Mouse (Mus musculus): Measurements from ENCODE around the gene Cd300lf.

Cd300lf gene

DNA sequence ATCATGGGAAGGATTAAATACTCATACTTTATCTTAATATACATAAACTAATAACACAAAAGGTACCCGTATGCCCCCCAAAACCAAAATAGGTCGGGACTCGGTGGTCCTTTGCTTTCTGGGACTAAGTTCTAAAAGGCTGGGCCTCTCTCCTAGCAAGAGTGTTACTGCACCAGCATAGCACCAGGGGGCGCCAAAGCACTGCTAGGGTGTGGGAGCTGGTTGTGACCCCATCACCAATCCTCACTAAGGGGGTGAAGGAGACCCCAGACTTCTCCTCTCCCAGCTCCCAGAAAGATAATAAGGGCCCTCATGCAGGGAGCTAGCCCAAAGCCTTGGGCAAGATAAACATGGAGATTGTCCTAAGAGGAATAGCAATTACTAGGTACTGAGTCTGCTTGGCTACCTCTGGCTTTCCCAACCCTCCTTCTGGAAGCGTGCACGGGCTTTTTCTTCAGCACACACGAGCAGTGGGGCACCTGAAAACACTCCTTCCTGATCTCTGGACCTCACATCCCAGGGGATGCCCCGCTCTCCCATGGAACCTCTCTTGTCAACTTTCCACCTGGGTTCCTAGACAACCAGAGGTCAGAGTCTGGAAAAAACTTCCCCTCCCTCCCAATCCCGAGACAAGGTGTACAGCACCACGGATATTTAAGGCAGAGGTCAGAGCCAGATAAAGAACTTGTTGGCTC is 27.2 kb upstream of the Cd300lf start:
- peak in 1 of 2 experiments; percentile 40 for DNase-seq (ENCODE audit: low spot score in 2 of 2)

DNA sequence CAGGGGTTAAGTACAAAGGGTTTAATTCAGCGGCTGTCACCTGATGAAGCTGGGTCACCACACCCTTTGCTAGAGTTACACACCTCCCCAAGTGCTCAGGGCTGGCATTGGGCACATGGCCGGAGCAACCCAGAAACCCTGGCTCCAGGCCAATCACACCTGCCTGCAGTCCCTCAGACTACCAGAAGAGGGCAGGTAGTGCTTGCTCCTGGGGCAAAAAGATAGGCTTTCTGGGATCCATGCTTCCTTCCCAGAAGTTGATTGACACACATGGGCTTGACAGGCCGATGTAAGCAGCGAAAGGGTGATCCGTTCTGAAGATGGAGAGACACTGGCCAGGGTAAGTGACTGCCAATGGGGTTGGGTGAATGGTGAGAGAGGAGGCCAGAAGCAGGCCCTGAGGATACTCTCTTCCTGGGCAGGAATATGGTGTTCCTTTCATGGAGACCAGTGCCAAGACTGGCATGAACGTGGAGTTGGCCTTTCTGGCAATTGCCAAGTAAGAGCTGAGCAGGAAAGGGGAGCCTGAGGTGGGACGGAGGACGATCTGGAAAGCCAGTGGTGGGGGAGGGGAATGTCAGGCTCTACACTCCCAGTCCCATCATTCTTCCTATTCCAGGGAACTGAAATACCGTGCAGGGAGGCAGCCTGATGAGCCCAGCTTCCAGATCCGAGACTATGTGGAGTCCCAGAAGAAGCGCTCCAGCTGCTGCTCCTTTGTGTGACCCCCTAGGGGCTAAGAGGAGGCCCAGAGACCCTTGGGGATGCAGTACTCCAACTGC is 26.4 kb upstream of the Cd300lf start:
- DNase-seq (ENCODE audit: low spot score in 2 of 2): peak; percentile 50 to 64

- no peak for DNase-seq (ENCODE audit: low spot score in 2 of 2)
These were observed 24.3 kb upstream of the Cd300lf start for GRCm38 (mm10) chr11:115157933-115158719.

DNA sequence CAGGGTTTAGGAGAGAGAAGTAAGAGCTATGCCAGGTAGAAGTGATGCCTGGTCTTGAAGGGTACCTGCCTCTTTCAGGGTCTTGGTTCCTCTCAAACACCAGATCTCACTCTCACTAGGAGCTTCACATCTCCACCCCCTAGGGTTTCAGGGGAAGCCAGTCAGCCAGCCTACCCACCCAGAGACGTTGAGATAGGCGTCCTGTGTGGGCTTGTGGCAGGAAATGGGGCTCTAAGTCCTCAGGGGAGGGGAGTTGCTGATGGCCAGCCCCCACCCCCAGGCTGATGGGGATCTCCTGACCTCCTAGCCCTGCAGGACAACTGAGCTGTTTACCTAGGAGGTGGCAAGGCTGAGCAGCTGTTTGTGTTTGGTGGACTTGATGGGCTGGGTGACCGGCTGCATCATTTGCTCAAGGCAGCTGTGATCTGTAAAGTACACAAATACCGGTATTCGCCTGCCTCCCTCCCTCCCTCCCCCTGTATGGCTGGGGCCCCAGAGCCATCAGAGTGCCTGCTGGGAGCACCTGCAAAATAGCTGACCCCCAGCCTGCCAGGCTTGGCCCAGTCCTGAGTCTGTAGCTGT is 21.4 kb upstream of the Cd300lf start:
- no peak for DNase-seq (ENCODE audit: low spot score in 2 of 2)

- peak; percentile 47 to 56 for DNase-seq (ENCODE audit: low spot score in 2 of 2)
These were observed 20.0 kb upstream of the Cd300lf start for GRCm38 (mm10) chr11:115153699-115154292.

DNA sequence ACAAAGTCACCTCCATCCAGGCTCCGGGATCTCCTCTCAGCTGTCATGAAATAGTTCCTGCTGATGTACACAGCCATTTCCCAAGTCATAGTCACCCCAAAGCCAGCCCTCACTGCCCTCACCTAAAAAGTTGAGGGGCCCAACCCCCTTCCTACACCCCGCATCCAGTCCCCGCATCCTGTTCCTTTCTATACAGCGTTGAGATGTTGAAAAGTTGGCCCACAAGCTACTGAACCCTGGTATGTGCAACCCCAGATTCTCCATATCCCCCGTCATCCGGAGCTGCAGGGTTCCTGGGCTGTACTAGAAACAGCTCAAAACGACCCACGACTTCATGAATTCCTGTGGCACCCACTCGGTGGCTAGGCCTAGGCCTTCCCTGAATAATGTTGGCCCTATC is 19.3 kb upstream of the Cd300lf start:
- DNase-seq (ENCODE audit: low spot score in 2 of 2): no peak

GRCm38 (mm10) chr11:115151755-115152429 is 18.1 kb upstream of the Cd300lf start:
- DNase-seq (ENCODE audit: low spot score in 2 of 2): no peak

- no peak for DNase-seq (ENCODE audit: low spot score in 2 of 2)
These were observed 17.0 kb upstream of the Cd300lf start for GRCm38 (mm10) chr11:115150741-115151254.

DNA sequence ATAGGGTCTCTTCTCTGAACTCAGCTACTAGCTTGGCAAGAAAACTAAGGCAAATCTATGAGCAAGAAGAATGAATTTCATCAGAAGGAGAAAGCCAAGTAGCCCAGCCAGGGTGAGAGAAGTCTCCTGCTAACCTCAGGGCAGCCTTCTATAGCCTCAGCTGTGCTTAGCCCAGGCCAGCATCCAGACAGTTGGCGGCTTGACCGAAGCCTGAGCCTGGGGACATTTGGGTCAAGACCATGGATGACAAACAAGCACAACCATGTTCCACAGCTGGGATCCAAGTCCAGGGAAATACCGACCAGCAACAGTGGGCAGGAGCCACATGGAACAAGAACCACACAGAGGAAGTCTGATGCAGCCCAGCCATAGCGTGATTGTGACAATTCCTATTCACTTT is 14.0 kb upstream of the Cd300lf start:
- no peak for DNase-seq (ENCODE audit: low spot score in 2 of 2)

DNA sequence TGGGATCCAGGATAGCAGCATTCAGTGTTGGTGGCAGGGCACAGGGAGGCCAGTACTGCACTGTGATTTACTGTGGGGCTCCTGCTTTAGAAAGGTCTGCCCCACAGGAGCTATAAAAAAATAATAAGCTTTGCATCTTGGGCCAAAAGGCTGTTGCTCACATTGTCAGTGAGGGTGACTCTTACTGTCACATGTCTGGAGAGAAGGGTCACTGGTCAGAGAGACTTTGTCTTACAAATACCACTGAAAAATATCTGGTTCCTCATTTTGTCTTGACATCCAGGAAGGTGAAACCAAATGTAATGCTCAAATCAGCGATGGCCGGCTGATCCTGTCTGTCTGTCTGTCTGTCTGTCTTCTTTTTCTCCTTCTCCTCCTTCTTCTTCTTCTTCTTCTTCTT is 8.2 kb upstream of the Cd300lf start:
- DNase-seq (ENCODE audit: low spot score in 2 of 2): no peak

DNA sequence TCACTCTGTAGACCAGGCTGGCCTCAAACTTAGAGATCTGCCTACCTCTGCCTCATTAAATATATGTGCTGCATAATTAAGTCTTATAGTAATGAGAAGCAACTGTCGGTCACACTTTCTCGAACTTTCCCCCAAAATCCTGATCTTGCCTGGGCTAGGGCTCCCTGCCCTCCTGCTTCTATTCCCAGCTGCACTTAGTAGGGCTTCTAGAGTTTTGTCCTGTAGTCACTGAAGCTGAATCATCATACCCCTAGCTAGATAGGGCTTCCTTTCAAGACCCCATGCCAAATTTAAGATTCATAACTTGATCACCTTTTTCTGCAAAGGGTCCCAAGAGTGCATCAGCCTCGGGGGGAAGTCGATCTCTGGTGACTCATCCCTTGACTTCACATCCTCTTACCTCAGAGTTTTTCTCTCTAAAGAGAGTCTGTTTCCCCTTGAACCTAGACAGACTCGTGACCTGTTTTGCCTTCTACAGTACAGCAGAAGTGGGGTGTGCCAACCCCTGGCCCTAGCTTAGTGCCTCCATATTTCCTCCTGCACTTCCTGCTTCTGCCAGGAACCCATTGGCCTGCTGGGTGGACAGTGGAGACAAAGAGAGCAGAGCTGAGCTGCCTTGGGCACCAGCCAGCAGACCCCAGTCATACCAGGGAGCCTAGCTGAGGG is 4.9 kb upstream of the Cd300lf start:
- no peak for DNase-seq (ENCODE audit: low spot score in 2 of 2)

GRCm38 (mm10) chr11:115131768-115132381 is 1.9 kb downstream of the Cd300lf start:
- no peak for DNase-seq (ENCODE audit: low spot score in 2 of 2)

GRCm38 (mm10) chr11:115129508-115130126 is 4.2 kb downstream of the Cd300lf start:
- no peak for DNase-seq (ENCODE audit: low spot score in 2 of 2)

DNA sequence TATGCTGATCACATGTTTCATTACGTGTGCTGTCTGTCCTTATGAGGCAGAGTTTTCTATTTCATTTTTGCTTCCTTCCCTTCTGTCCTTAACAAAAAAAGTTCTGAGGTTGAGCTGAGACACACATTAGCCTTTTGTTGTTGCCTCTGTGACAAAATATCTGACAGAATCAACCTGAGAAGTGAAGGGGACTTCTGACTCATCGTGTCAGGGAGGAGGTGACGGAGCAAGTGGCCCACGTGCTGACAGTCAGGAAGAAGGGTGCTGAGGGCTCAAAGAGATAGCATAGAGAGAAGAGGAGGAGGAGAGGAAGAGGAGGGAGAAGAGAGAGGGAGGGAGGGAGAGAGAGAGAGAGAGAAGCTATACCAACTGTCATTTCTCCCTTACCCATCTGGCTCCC is 5.3 kb downstream of the Cd300lf start:
- DNase-seq (ENCODE audit: low spot score in 2 of 2): no peak

DNA sequence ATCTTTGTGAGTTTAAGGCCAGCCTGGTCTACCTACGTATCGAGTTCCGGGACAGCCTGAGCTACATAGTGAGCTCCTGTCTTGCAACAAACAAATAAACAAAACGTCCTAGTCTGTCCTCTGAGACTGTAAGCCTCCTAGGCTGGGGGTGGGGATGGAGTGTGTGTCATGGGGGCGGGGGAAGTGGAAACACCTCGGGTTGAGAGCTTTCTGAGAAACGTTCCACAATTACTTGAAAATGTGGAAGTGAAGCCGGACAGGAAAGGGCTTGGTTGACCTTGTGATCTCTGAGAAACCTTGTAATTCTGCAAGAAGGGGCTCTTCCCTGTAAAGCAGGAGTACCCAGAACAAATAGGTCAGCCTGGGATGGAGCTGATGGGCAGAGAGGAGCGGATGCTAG is 14.4 kb downstream of the Cd300lf start:
- no peak for DNase-seq (ENCODE audit: low spot score in 2 of 2)

- no peak for DNase-seq (ENCODE audit: low spot score in 2 of 2)
These were observed 21.6 kb downstream of the Cd300lf start for GRCm38 (mm10) chr11:115112196-115112595.

DNA sequence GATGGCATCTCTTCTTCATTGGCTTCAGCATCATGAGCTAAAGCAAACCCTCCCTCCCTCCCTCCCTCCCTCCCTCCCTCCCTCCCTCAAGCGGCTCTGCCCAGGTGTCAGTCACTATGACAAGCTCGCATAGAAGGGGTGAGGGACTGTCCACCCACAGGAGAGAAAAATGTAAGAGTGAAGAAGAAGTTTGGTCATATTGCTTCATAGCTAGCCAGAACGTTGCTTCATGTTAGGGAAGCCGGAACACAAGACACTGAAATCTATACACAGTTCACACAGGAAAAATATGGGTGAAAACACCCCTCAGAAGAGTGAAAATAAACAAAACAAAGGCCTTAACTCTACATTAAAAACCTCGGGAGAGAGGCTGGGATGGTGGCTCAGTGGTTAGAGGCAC is 23.5 kb downstream of the Cd300lf start:
- DNase-seq (ENCODE audit: low spot score in 2 of 2): no peak

GRCm38 (mm10) chr11:115108176-115108575 is 25.6 kb downstream of the Cd300lf start:
- DNase-seq (ENCODE audit: low spot score in 2 of 2): no peak

- no peak for DNase-seq (ENCODE audit: low spot score in 2 of 2)
These were observed 26.3 kb downstream of the Cd300lf start for GRCm38 (mm10) chr11:115107403-115107916.
